Mouse (Mus musculus) ES-E14 (cell line): Measurements from ENCODE around the gene Zfp719.

ENCODE experiments used
- CHD2 ChIP-seq: IDR thresholded peaks from 2 replicates; pipeline ENCODE4 v1.6.1; 2014; ENCODE audit warnings: mild to moderate bottlenecking, low read depth, low read length, inconsistent platforms
- MAFK ChIP-seq: IDR thresholded peaks from 2 replicates; pipeline ENCODE4 v1.6.1; 2014; ENCODE audit warnings: mild to moderate bottlenecking, low read depth, low read length, inconsistent platforms; ENCODE audit not compliant: insufficient read depth

DNA sequence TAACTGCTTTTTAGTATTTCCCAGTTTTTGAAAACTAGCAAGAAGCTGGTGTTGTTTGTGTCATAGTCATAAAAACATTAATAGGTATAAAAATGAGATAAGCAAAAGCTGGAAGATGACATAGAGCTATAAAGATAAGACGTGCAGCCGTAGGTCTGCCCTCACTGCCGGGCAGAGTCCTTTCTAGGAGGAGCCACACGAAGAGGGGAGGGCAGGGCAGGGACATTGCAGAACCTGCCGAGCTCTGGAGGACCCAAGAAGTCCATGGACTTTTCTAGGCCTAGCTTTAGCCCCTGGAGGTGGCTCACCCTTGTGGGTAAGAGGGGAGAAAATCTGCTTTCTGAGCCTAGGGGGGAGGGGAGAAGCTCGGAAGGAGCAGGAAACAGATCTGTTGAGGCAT lies 55.1 kb downstream of the Zfp719 start, which contains the start of gene Ceacam18:
- TF ChIP-seq CHD2 (no peak), MAFK (no peak)
